Mouse (Mus musculus): ENCODE data around the gene Ly9. TPM values are rescaled to one million over a fixed set of nuclear protein-coding genes. Genes with fewer than 3 reads are reported as not detected.

Ly9 gene
- polyA plus RNA-seq, 1 experiment from 2014 or later = 0.60 TPM

- H3K4me1 ChIP-seq (ENCODE audit: control insufficient read depth, insufficient read depth, low read length) = no peaks in the 10 kb centered on the region
- no peaks in the 10 kb centered on the region for H3K27me3 ChIP-seq (replicated peaks; ENCODE audit: control insufficient read depth, insufficient read depth, low read length)
- H3K9ac ChIP-seq (ENCODE audit: low read depth, low read length) = no peak overlapping the region
- no peak for ATAC-seq
- no peaks in the 10 kb centered on the region for H3K9me3 ChIP-seq (ENCODE audit: control insufficient read depth, low read length)
- 68% methylated on average over 7 of the region's 7 CpGs for WGBS
- H3K4me3 ChIP-seq (ENCODE audit: low read length) = no peak overlapping the region
- H3K4me2 ChIP-seq (ENCODE audit: low read depth, low read length) = no peak overlapping the region
- H3K36me3 ChIP-seq (ENCODE audit: control insufficient read depth, insufficient read depth, low read length) = no peaks in the 10 kb centered on the region
- no peak overlapping the region for H3K27ac ChIP-seq (ENCODE audit: low read length)
Observed at GRCm38 (mm10) chr1:171551326-171551725, 55.9 kb downstream of the Ly9 start.

- H3K9me3 ChIP-seq (ENCODE audit: control insufficient read depth, low read length) = no peaks in the 10 kb centered on the region
- WGBS = 74% methylated on average over 1 of the region's 1 CpGs
- no peaks in the 10 kb centered on the region for H3K36me3 ChIP-seq (ENCODE audit: control insufficient read depth, insufficient read depth, low read length)
- H3K9ac ChIP-seq (ENCODE audit: low read depth, low read length) = no peak overlapping the region
- no peaks in the 10 kb centered on the region for H3K4me1 ChIP-seq (ENCODE audit: control insufficient read depth, insufficient read depth, low read length)
- ATAC-seq = no peak
- no peaks in the 10 kb centered on the region for H3K27me3 ChIP-seq (replicated peaks; ENCODE audit: control insufficient read depth, insufficient read depth, low read length)
- no peak overlapping the region for H3K4me3 ChIP-seq (ENCODE audit: low read length)
- H3K4me2 ChIP-seq (ENCODE audit: low read depth, low read length) = no peak overlapping the region
- H3K27ac ChIP-seq (ENCODE audit: low read length) = no peak overlapping the region
Observed at GRCm38 (mm10) chr1:171540694-171541093, 66.5 kb downstream of the Ly9 start.

Small RNAs within 50 kb of the gene (microRNA-seq; reads per million reads assigned to microRNA genes)
- not detected for gene Mir7683

Other genes with a start within 250 kb of the Ly9 start
- 0.60 and 1.1 TPM in 2 replicates for gene Klhdc9, start 246.6 kb downstream of the Ly9 start, polyA plus RNA-seq (2015; fragmentation: Nextera tagmentation; extraction: Ambion mirVana)
- gene Nectin4, start 237.3 kb downstream of the Ly9 start, polyA plus RNA-seq (2015; fragmentation: Nextera tagmentation; extraction: Ambion mirVana) = 2.8 and 3.8 TPM in 2 replicates
- 2.0 and 2.5 TPM in 2 replicates for gene Arhgap30, start 218.5 kb downstream of the Ly9 start, polyA plus RNA-seq (2015; fragmentation: Nextera tagmentation; extraction: Ambion mirVana)
- gene Usf1, start 196.1 kb downstream of the Ly9 start, polyA plus RNA-seq (2015; fragmentation: Nextera tagmentation; extraction: Ambion mirVana) = 54.6 and 58.1 TPM in 2 replicates
- gene Tstd1, start 188.5 kb downstream of the Ly9 start, polyA plus RNA-seq (2015; fragmentation: Nextera tagmentation; extraction: Ambion mirVana) = 5.3 and 5.6 TPM in 2 replicates
- gene F11r, start 169.9 kb downstream of the Ly9 start, polyA plus RNA-seq (2015; fragmentation: Nextera tagmentation; extraction: Ambion mirVana) = 101 and 108 TPM in 2 replicates
- gene Alyref2, start 103.9 kb downstream of the Ly9 start, polyA plus RNA-seq (2015; fragmentation: Nextera tagmentation; extraction: Ambion mirVana) = 11.1 and 11.2 TPM in 2 replicates
- 0.20 and 0.23 TPM in 2 replicates for gene Itln1, start 72.1 kb downstream of the Ly9 start, polyA plus RNA-seq (2015; fragmentation: Nextera tagmentation; extraction: Ambion mirVana)
- 0.62 and 0.91 TPM in 2 replicates for gene Cd244a, start 48.2 kb downstream of the Ly9 start, polyA plus RNA-seq (2015; fragmentation: Nextera tagmentation; extraction: Ambion mirVana)
- 0.18 and 0.23 TPM in 2 replicates for gene Slamf7, start 45.6 kb upstream of the Ly9 start, polyA plus RNA-seq (2015; fragmentation: Nextera tagmentation; extraction: Ambion mirVana)
- 4.4 and 4.7 TPM in 2 replicates for gene Cd48, start 74.6 kb upstream of the Ly9 start, polyA plus RNA-seq (2015; fragmentation: Nextera tagmentation; extraction: Ambion mirVana)
- gene Slamf1, start 159.7 kb upstream of the Ly9 start, polyA plus RNA-seq (2015; fragmentation: Nextera tagmentation; extraction: Ambion mirVana) = 0.11 and 0.15 TPM in 2 replicates
- 1.1 and 1.8 TPM in 2 replicates for gene Cd84, start 232.3 kb upstream of the Ly9 start, polyA plus RNA-seq (2015; fragmentation: Nextera tagmentation; extraction: Ambion mirVana)